In genomic region chr5:33651921-33652782, GRCm38 (mm10) we compare ENCODE assay signal across 8 mouse cellular contexts. TPM values are rescaled to one million over a fixed set of nuclear protein-coding genes. Genes with fewer than 3 reads are reported as not detected.
DNase-seq lines count a peak whose midpoint lies in the region; ATAC-seq and TF ChIP-seq lines count a peak whose summit lies in the region.

TSS of gene Slbp (minus strand) at chr5:33652574.

- H3K4me1 ChIP-seq in bone marrow macrophage, adult 2 months (ENCODE audit: control insufficient read depth, insufficient read depth, low read length), result peaks cover 24% of the 10 kb centered on the region
- peaks cover 4% of the 10 kb centered on the region; the same call in 1 of the 2 replicates for H3K4me1 ChIP-seq in embryonic fibroblast, embryonic 13.5 days (ENCODE audit: control insufficient read depth, insufficient read depth, low read length)
- peaks cover 51% of the 10 kb centered on the region for H3K4me1 ChIP-seq in heart, embryonic 10.5 days
- peaks cover 52% of the 10 kb centered on the region for H3K4me1 ChIP-seq in kidney, embryonic 15.5 days

- H3K4me2 ChIP-seq in kidney, embryonic 15.5 days, result peak within 1 kb of the TSS; percentile 68

- H3K9ac ChIP-seq in kidney, embryonic 15.5 days, result peak within 1 kb of the TSS; percentile 79

- no peak for TF ChIP-seq CTCF in bone marrow macrophage, adult 2 months (IDR thresholded peaks at IDR 0.05; ENCODE audit: low read depth, low read length)
- TF ChIP-seq CTCF in embryonic fibroblast, embryonic 13.5 days (IDR thresholded peaks at IDR 0.05; ENCODE audit: borderline replicate concordance, insufficient read depth, low read length), result no peak

- peak; percentile 97 for ATAC-seq in kidney, embryonic 15.5 days (replicated peaks; ENCODE audit: low FRiP score)
- peak; percentile 85 for ATAC-seq in monocyte, adult 5-6 weeks (replicated peaks; ENCODE audit: insufficient number of reproducible peaks, low FRiP score, low TSS enrichment, poor library complexity, severe bottlenecking)

- no peak for TF ChIP-seq POLR2A in bone marrow macrophage, adult 2 months (IDR thresholded peaks at IDR 0.05; ENCODE audit: borderline replicate concordance, low read depth, low read length)
- peak; percentile 100 for TF ChIP-seq POLR2A in embryonic fibroblast, embryonic 13.5 days (IDR thresholded peaks at IDR 0.05; ENCODE audit: low read depth, low read length)

- under 1% methylated on average over 82 of the region's 82 CpGs for WGBS in heart, embryonic 10.5 days
- WGBS in kidney, embryonic 15.5 days, result under 1% methylated on average over 82 of the region's 82 CpGs

- H3K27me3 ChIP-seq in heart, embryonic 10.5 days (ENCODE audit: insufficient read depth, poor library complexity, severe bottlenecking), result no peaks in the 10 kb centered on the region
- H3K27me3 ChIP-seq in kidney, embryonic 15.5 days, result no peaks in the 10 kb centered on the region

- H3K36me3 ChIP-seq in heart, embryonic 10.5 days, result peaks cover 57% of the 10 kb centered on the region
- peaks cover 63% of the 10 kb centered on the region for H3K36me3 ChIP-seq in kidney, embryonic 15.5 days

- peak within 1 kb of the TSS; percentile 91 for H3K27ac ChIP-seq in bone marrow macrophage, adult 2 months (ENCODE audit: insufficient read depth, low read depth, low read length)
- H3K27ac ChIP-seq in embryonic fibroblast, embryonic 13.5 days (ENCODE audit: insufficient read depth, low read length), result peak within 1 kb of the TSS; percentile 83
- H3K27ac ChIP-seq in heart, embryonic 10.5 days, result peak within 1 kb of the TSS; percentile 100
- H3K27ac ChIP-seq in kidney, embryonic 15.5 days, result peak within 1 kb of the TSS; percentile 99

- H3K4me3 ChIP-seq in bone marrow macrophage, adult 2 months (ENCODE audit: insufficient read depth, low read length), result peak within 1 kb of the TSS; percentile 79
- H3K4me3 ChIP-seq in embryonic fibroblast, embryonic 13.5 days (ENCODE audit: insufficient read depth, low read length), result peak within 1 kb of the TSS; percentile 86
- peak within 1 kb of the TSS; percentile 75 for H3K4me3 ChIP-seq in heart, embryonic 10.5 days
- peak within 1 kb of the TSS; percentile 83 for H3K4me3 ChIP-seq in kidney, embryonic 15.5 days (replicated peaks)

- peak; percentile 99 for DNase-seq in A20 (ENCODE audit: low read depth, low spot score)
- peak; percentile 98 for DNase-seq in heart, embryonic 10.5 days (ENCODE audit: low spot score)
- DNase-seq in liver, result peak; percentile 98
- DNase-seq in spleen, postnatal 4 days (ENCODE audit: low spot score in 2 of 2), result peak; percentile 94 to 98

- no peaks in the 10 kb centered on the region for H3K9me3 ChIP-seq in heart, embryonic 10.5 days
- no peaks in the 10 kb centered on the region for H3K9me3 ChIP-seq in kidney, embryonic 15.5 days (replicated peaks)

RNA-seq across cellular contexts. Expression of gene Slbp, which starts in this region (rescaled TPM):
- polyA plus RNA-seq in bone marrow macrophage, adult 2 months (2012; ENCODE audit: insufficient read depth, insufficient read length, missing spikeins), result 77.1 and 84.1 TPM in 2 replicates
- 60.2 and 67.7 TPM in 2 replicates for polyA plus RNA-seq in embryonic fibroblast, embryonic 13.5 days (2011; ENCODE audit: insufficient read length, low read depth, missing spikeins)
- 173 and 225 TPM in 2 replicates for polyA plus RNA-seq in heart, embryonic 10.5 days (2016; fragmentation: Nextera tagmentation; extraction: Ambion mirVana)
- 238 and 247 TPM in 2 replicates for polyA plus RNA-seq in kidney, embryonic 15.5 days (2015; fragmentation: Nextera tagmentation; extraction: Ambion mirVana)
- total RNA-seq in monocyte, adult 5-6 weeks (2017), result 195 to 235 TPM (median 203 TPM) in 3 replicates

Comparison
In these comparisons a context has a peak if more than half of its experiments do, and no peak if none do; other contexts are left out.
1. Peak in every context shown above with its lines: DNase-seq, ATAC-seq, H3K4me3 ChIP-seq and H3K27ac ChIP-seq.